Mouse (Mus musculus) bone marrow, adult 2 months (tissue): ENCODE results near the gene Srxn1.

Experiments
- CTCF ChIP-seq: fragments of 200-500 bp; IDR thresholded peaks from 2 replicates; pipeline ENCODE4 v1.5.1; 2011; ENCODE audit warnings: low read length, control low read depth; ENCODE audit not compliant: control insufficient read depth, insufficient read depth
- POLR2A ChIP-seq: fragments of 200-500 bp; IDR thresholded peaks from 2 replicates; pipeline ENCODE4 v1.6.1; 2011; ENCODE audit warnings: low read depth, mild to moderate bottlenecking, control low read depth, low read length, borderline replicate concordance; ENCODE audit not compliant: control insufficient read depth

- TF ChIP-seq CTCF: no peak
- no peak for TF ChIP-seq POLR2A
Measured at GRCm38 (mm10) chr2:152081641-152082448, 23.5 kb upstream of the Srxn1 start.
